Mouse (Mus musculus) bone marrow macrophage, adult 2 months (primary cell): ENCODE results near the gene Nek6.

ENCODE experiments used
- CTCF ChIP-seq: IDR thresholded peaks from 2 replicates; pipeline ENCODE4 v1.5.1; 2012; ENCODE audit warnings: low read depth, mild to moderate bottlenecking, low read length, moderate library complexity
- POLR2A ChIP-seq: IDR thresholded peaks from 2 replicates; pipeline ENCODE4 v1.6.1; 2012; ENCODE audit warnings: mild to moderate bottlenecking, low read depth, low read length, borderline replicate concordance

DNA sequence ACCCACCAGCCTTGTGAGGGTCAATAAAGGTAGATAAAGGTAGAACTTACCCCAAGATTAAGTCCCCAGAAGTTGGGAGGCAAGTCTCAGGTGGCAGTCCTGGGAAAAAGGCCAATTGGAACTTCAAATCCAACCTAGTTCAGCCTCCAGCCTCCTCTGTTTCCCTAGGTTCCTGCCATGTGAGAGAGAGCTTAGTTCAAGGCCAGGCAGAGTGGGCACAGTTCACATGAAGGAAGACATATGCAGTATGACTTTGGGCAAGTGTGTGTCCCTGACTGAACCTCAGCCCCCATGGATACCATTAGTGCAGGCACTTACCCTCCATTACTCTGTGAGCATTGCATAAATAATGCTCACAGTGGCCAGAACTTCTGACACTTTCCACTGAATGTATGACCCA lies 34.3 kb downstream of the Nek6 start:
- TF ChIP-seq POLR2A (no peak), CTCF (no peak)
